ENCODE assay signal across 8 mouse cellular contexts in genomic region chr5:139792159-139792775, GRCm38 (mm10). TPM values are rescaled to one million over a fixed set of nuclear protein-coding genes. Genes with fewer than 3 reads are reported as not detected.
A peak's percentile ranks its signal among the peaks of the same experiment; 100 is the strongest.
DNase-seq lines count a peak whose midpoint lies in the region; ATAC-seq lines count a peak whose summit lies in the region.

No protein-coding gene starts in this region.

- ATAC-seq in kidney, embryonic 14.5 days (ENCODE audit: low FRiP score, low TSS enrichment), result no peak
- no peak for ATAC-seq in midbrain, embryonic 13.5 days

- H3K9ac ChIP-seq in kidney, embryonic 14.5 days (ENCODE audit: low read depth, low read length), result peak overlapping the region; percentile 77; the same call in 1 of the 2 replicates
- H3K9ac ChIP-seq in midbrain, embryonic 13.5 days (replicated peaks), result peak overlapping the region; percentile 74

- no peaks in the 10 kb centered on the region for H3K36me3 ChIP-seq in kidney, embryonic 14.5 days (ENCODE audit: control insufficient read depth, insufficient read depth, low read length)
- H3K36me3 ChIP-seq in hindbrain, embryonic 10.5 days, result no peaks in the 10 kb centered on the region
- no peaks in the 10 kb centered on the region for H3K36me3 ChIP-seq in midbrain, embryonic 13.5 days

- no peak overlapping the region for H3K27ac ChIP-seq in kidney, embryonic 14.5 days (ENCODE audit: low read depth, low read length)
- peak overlapping the region; percentile 91 for H3K27ac ChIP-seq in brown adipose tissue, adult 24 weeks (replicated peaks; ENCODE audit: low read depth, low read length)
- H3K27ac ChIP-seq in hindbrain, embryonic 10.5 days, result no peak overlapping the region
- H3K27ac ChIP-seq in midbrain, embryonic 13.5 days, result no peak overlapping the region

- peak overlapping the region; percentile 100 for H3K4me2 ChIP-seq in kidney, embryonic 14.5 days (replicated peaks; ENCODE audit: low read depth, low read length)
- peak overlapping the region; percentile 99 for H3K4me2 ChIP-seq in midbrain, embryonic 13.5 days (replicated peaks)

- peaks cover 17% of the 10 kb centered on the region for H3K4me1 ChIP-seq in kidney, embryonic 14.5 days (ENCODE audit: control insufficient read depth, insufficient read depth, low read length)
- H3K4me1 ChIP-seq in brown adipose tissue, adult 24 weeks (ENCODE audit: control insufficient read depth, insufficient read depth, insufficient read length, low read length), result peaks cover 33% of the 10 kb centered on the region
- peaks cover 66% of the 10 kb centered on the region for H3K4me1 ChIP-seq in hindbrain, embryonic 10.5 days (replicated peaks)
- H3K4me1 ChIP-seq in midbrain, embryonic 13.5 days (replicated peaks), result peaks cover 44% of the 10 kb centered on the region

- peak overlapping the region; percentile 87 for H3K4me3 ChIP-seq in kidney, embryonic 14.5 days (ENCODE audit: low read length)
- H3K4me3 ChIP-seq in brown adipose tissue, adult 24 weeks (ENCODE audit: insufficient read depth, low read depth, low read length), result peak overlapping the region; percentile 89
- H3K4me3 ChIP-seq in hindbrain, embryonic 10.5 days, result peak overlapping the region; percentile 90
- peak overlapping the region; percentile 70 for H3K4me3 ChIP-seq in midbrain, embryonic 13.5 days (replicated peaks)

- 16% methylated on average over 11 of the region's 11 CpGs for WGBS in kidney, embryonic 14.5 days
- WGBS in hindbrain, embryonic 10.5 days, result 25% methylated on average over 11 of the region's 11 CpGs
- 23% methylated on average over 11 of the region's 11 CpGs for WGBS in midbrain, embryonic 13.5 days

- H3K9me3 ChIP-seq in kidney, embryonic 14.5 days (ENCODE audit: control insufficient read depth, low read length), result no peaks in the 10 kb centered on the region
- H3K9me3 ChIP-seq in hindbrain, embryonic 10.5 days, result no peaks in the 10 kb centered on the region
- H3K9me3 ChIP-seq in midbrain, embryonic 13.5 days, result no peaks in the 10 kb centered on the region

- no peaks in the 10 kb centered on the region for H3K27me3 ChIP-seq in kidney, embryonic 14.5 days (ENCODE audit: control insufficient read depth, insufficient read depth, low read length)
- H3K27me3 ChIP-seq in hindbrain, embryonic 10.5 days (ENCODE audit: insufficient read depth, poor library complexity, severe bottlenecking), result peaks cover 43% of the 10 kb centered on the region
- H3K27me3 ChIP-seq in midbrain, embryonic 13.5 days, result peaks cover 25% of the 10 kb centered on the region

- no peak for DNase-seq in kidney, postnatal 10 days
- no peak for DNase-seq in hindbrain, embryonic 10.5 days (ENCODE audit: low spot score)
- DNase-seq in adrenal gland, postnatal 14 days, result no peak
- DNase-seq in urinary bladder, postnatal 25 days (ENCODE audit: low spot score), result no peak
- DNase-seq in layer of hippocampus, adult 9-10 months (ENCODE audit: low spot score), result no peak

RNA-seq across cellular contexts. Expression of gene Mafk, which starts 1.0 kb away (rescaled TPM):
- 2.5 and 5.3 TPM in 2 replicates for polyA plus RNA-seq in kidney, embryonic 14.5 days (2014; fragmentation: Nextera tagmentation; extraction: Ambion mirVana)
- 7.7 and 8.7 TPM in 2 replicates for polyA plus RNA-seq in brown adipose tissue, adult 24 weeks (2012; ENCODE audit: insufficient read depth, insufficient read length, missing spikeins)
- 9.9 and 10.1 TPM in 2 replicates for polyA plus RNA-seq in hindbrain, embryonic 10.5 days (2016; fragmentation: Nextera tagmentation; extraction: Ambion mirVana)
- polyA plus RNA-seq in midbrain, embryonic 13.5 days (2015; fragmentation: Nextera tagmentation; extraction: Ambion mirVana), result 15.4 TPM in 2 replicates
- total RNA-seq in adrenal gland, postnatal 14 days (2021), result 25.1 and 29.8 TPM in 2 replicates

RNA-seq across cellular contexts. Expression of gene Ints1, which starts 16.8 kb away (rescaled TPM):
- 32.2 and 40.7 TPM in 2 replicates for polyA plus RNA-seq in kidney, embryonic 14.5 days (2014; fragmentation: Nextera tagmentation; extraction: Ambion mirVana)
- polyA plus RNA-seq in brown adipose tissue, adult 24 weeks (2012; ENCODE audit: insufficient read depth, insufficient read length, missing spikeins), result 15.5 and 15.9 TPM in 2 replicates
- polyA plus RNA-seq in hindbrain, embryonic 10.5 days (2016; fragmentation: Nextera tagmentation; extraction: Ambion mirVana), result 34.8 and 39.0 TPM in 2 replicates
- 24.0 and 28.9 TPM in 2 replicates for polyA plus RNA-seq in midbrain, embryonic 13.5 days (2015; fragmentation: Nextera tagmentation; extraction: Ambion mirVana)
- 46.7 and 48.2 TPM in 2 replicates for total RNA-seq in adrenal gland, postnatal 14 days (2021)

RNA-seq across cellular contexts. Expression of gene Tmem184a, which starts 27.4 kb away (rescaled TPM):
- 3.7 and 4.9 TPM in 2 replicates for polyA plus RNA-seq in kidney, embryonic 14.5 days (2014; fragmentation: Nextera tagmentation; extraction: Ambion mirVana)
- polyA plus RNA-seq in brown adipose tissue, adult 24 weeks (2012; ENCODE audit: insufficient read depth, insufficient read length, missing spikeins), result 2.1 TPM in 1 of 2 replicates, not detected in the other
- polyA plus RNA-seq in hindbrain, embryonic 10.5 days (2016; fragmentation: Nextera tagmentation; extraction: Ambion mirVana), result 1.5 and 1.8 TPM in 2 replicates
- 0.19 and 0.35 TPM in 2 replicates for polyA plus RNA-seq in midbrain, embryonic 13.5 days (2015; fragmentation: Nextera tagmentation; extraction: Ambion mirVana)
- 0.56 and 0.89 TPM in 2 replicates for total RNA-seq in adrenal gland, postnatal 14 days (2021)

RNA-seq across cellular contexts. Expression of gene Gm26938, which starts 33.9 kb away (rescaled TPM):
- not detected in 2 replicates for polyA plus RNA-seq in kidney, embryonic 14.5 days (2014; fragmentation: Nextera tagmentation; extraction: Ambion mirVana)
- polyA plus RNA-seq in brown adipose tissue, adult 24 weeks (2012; ENCODE audit: insufficient read depth, insufficient read length, missing spikeins), result not detected in 2 replicates
- not detected in 2 replicates for polyA plus RNA-seq in hindbrain, embryonic 10.5 days (2016; fragmentation: Nextera tagmentation; extraction: Ambion mirVana)
- polyA plus RNA-seq in midbrain, embryonic 13.5 days (2015; fragmentation: Nextera tagmentation; extraction: Ambion mirVana), result not detected in 2 replicates
- total RNA-seq in adrenal gland, postnatal 14 days (2021), result not detected in 2 replicates

RNA-seq across cellular contexts. Expression of gene Psmg3, which starts 34.4 kb away (rescaled TPM):
- 82.4 and 87.9 TPM in 2 replicates for polyA plus RNA-seq in kidney, embryonic 14.5 days (2014; fragmentation: Nextera tagmentation; extraction: Ambion mirVana)
- 17.8 and 20.9 TPM in 2 replicates for polyA plus RNA-seq in brown adipose tissue, adult 24 weeks (2012; ENCODE audit: insufficient read depth, insufficient read length, missing spikeins)
- polyA plus RNA-seq in hindbrain, embryonic 10.5 days (2016; fragmentation: Nextera tagmentation; extraction: Ambion mirVana), result 97.5 and 97.7 TPM in 2 replicates
- polyA plus RNA-seq in midbrain, embryonic 13.5 days (2015; fragmentation: Nextera tagmentation; extraction: Ambion mirVana), result 78.6 and 81.9 TPM in 2 replicates
- total RNA-seq in adrenal gland, postnatal 14 days (2021), result 14.7 and 18.3 TPM in 2 replicates
